Mouse (Mus musculus): ENCODE data around the gene Gm10217. TPM values are rescaled to one million over a fixed set of nuclear protein-coding genes. Genes with fewer than 3 reads are reported as not detected.

Gene Gm10217
- not detected for total RNA-seq (2021)
- long read RNA-seq, experiment 1: 0 reads
- long read RNA-seq, experiment 2: 0 reads

- no peak for DNase-seq
These were observed at the start of gene Gm10217 for GRCm38 (mm10) chr8:9863951-9864350. Gm10217 (plus strand) TSS chr8:9864251.

- DNase-seq: no peak
These were observed 39.3 kb upstream of the Gm10217 start for GRCm38 (mm10) chr8:9824770-9825169.

DNA sequence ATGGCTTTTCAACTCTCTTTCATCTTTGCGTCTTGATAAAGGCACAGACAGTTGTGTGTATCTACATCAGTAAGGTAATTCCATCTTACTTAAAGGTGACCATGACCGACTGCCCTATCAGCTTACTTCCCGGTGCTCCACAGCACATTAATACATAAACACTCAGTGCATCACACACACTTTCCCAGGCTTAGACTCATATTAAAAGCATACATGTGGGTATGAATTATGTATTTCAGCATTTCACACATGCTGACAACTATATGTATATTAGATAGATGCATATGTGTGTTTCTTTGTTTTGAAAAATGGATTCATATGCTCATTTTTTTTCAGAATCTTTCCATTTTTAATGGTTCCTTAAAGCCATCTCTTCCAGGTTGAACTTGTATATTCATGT, 23.8 kb upstream of the Gm10217 start:
- DNase-seq: no peak

DNA sequence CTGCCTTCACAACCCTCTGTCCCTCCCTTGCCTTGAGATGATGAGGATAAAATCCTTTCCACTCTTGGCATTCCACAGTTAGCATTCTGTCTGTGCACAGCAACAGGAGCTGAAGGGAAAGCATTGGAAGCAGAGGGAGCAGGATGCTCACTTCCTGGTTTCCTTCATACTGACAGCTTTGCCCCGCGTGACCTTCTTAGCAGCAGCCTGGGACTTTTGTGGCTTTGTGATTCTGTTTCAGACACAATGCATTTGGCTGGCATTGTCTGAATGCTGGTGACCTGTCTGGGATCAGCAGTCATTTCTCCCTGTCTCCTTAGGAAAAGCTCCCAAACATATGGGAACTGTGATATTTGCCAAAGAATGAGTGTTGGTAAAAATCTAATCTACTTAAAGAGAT, 4.8 kb upstream of the Gm10217 start:
- no peak for DNase-seq

- no peak for DNase-seq
These were observed 3.4 kb upstream of the Gm10217 start for GRCm38 (mm10) chr8:9860539-9861203.

DNA sequence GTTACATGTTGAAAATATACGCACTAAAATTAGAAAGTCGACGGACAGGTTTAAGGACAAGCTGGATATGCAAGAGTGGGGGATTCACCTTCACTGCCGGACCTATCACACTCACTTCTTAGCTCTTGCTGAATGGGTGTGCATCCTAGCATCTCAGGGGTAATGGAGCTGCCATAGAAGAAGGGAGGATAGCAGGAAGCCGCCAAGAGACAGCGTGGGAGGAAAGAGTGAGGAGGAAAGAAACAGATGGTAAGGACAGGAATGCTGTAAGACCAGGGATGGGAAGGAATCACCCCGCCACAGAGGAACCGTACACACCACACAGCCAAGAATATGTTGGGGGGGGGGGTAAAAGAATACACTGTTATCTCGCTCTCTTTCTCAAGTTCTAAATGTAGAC, 1.1 kb downstream of the Gm10217 start:
- no peak for DNase-seq

- no peak for DNase-seq
These were observed 4.0 kb downstream of the Gm10217 start for GRCm38 (mm10) chr8:9868094-9868493.

GRCm38 (mm10) chr8:9876241-9876640, 12.2 kb downstream of the Gm10217 start:
- DNase-seq: no peak

DNA sequence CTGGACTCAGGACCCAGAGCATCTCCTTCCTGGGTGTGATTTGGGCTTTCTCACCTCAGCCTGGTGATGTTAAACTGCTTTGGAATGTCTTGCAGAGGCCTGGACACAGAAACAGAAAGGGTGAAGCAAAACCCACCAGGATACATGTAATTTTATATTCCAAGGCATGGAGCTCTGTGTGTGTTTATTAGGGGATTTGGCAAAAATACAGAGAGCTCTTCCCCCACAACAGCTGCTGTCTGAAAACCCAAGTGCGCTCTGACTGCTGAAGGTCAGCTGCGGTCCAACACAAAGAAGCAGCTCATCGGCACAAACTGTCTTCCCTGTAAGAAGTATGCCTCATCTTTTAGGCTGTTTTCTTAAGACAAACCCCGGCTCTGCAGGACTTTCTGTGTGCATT, 15.9 kb downstream of the Gm10217 start:
- DNase-seq: no peak

DNA sequence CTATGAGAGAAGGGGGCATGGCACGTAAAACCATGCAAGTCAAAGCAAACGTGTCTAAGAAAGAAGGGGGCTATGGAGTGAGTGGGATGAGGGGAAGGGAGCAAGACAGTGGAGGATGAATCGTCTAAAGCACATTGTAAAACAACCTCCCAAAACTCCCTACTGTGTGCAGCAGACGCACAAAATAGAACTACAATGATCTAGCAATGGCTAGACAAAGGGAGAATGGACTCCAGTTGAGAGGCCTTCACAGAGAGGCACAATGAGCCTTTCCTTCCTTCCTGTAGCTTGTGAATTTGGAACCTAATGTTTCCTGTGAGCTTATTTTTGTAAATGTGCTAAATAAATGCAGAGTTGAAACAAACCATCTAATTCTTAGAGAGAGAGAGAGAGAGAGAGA, 22.7 kb downstream of the Gm10217 start:
- no peak for DNase-seq

DNA sequence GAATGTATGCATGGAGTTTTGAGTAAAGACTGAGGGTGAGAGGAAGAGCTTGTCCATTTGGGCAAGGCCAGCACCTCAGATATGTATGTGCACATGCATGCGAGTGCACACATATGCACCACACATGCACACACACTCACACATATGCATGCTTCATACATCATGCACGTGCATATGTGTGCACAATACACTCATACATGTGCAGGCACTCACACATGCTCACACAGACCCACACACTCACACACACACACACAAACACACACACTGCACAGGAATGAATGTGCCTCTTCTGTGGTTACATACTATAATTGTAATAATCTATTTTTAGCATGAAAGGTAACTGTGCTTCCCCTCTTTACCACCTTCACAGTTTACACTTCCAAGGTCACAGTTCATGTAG, 35.1 kb downstream of the Gm10217 start:
- no peak for DNase-seq

DNA sequence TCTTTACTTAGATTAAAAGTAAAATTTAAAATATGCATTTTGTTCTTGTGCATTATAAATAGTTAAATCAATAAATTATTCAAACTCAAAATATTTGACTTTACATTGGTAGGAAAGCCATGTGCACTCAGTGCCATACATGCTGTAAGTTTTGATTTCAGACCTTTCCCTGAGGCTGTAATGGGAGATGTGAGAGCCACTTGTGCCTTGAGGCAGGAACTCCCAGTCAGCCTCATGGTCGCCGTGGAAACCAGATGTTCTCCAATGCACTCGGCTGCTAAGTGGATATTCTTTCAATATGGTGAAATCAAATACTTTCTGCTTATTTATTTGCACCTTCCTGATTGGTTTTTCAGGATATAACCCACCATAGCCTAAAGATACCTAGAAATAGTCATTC, 35.6 kb downstream of the Gm10217 start:
- no peak for DNase-seq

Other genes starting within 250 kb of the Gm10217 start
- gene Fam155a, start 93.1 kb upstream of the Gm10217 start, total RNA-seq (2021): not detected
- gene Lig4, start 113.4 kb downstream of the Gm10217 start, total RNA-seq (2021): 1 to 10 TPM; 4.9 to 5.2 TPM
- gene Abhd13, start 113.5 kb downstream of the Gm10217 start, total RNA-seq (2021): 1 to 10 TPM; 9.2 to 9.3 TPM
- 1 to 10 TPM; 4.5 to 6.0 TPM for gene Tnfsf13b, start 142.2 kb downstream of the Gm10217 start, total RNA-seq (2021)